Mouse (Mus musculus): ENCODE measurements at regions not wholly inside any gene's neighbourhood (a gene's known extent, or its start where the extent isn't known, plus 50 kb on each side); places are given as distances from the start of the nearest gene placed in this dataset.

GRCm38 (mm10) chr1:138909654-138910053, 53.0 kb upstream of the 2310009B15Rik start:
- Histone ChIP-seq H3K36me3 (ENCODE audit: control insufficient read depth in 1 of 2, insufficient read depth in 2 of 2, low read length in 2 of 2) (peaks cover 0 to 15% of the 10 kb centered on the region in 2 experiments; a peak in 2 of 4 replicates), H3K27ac (ENCODE audit: control insufficient read depth, low read depth, low read length) (no peak overlapping the region), H3K4me3 (ENCODE audit: control insufficient read depth in 1 of 2, insufficient read depth in 1 of 2, low read depth in 2 of 2, low read length in 2 of 2) (no peak overlapping the region), H3K9ac (ENCODE audit: control insufficient read depth, low read depth, low read length, poor library complexity, severe bottlenecking) (no peak overlapping the region), H3K4me1 (ENCODE audit: control insufficient read depth in 1 of 2, insufficient read depth in 2 of 2, low read length in 2 of 2) (peaks cover 0 to 4% of the 10 kb centered on the region in 2 experiments; a peak in 2 of 4 replicates), H3K79me2 (ENCODE audit: control insufficient read depth, insufficient read depth, low read length, poor library complexity) (no peaks in the 10 kb centered on the region), H3K27me3 (ENCODE audit: control insufficient read depth in 1 of 2, insufficient read depth in 2 of 2, low read length in 2 of 2) (no peaks in the 10 kb centered on the region), H3K9me3 (replicated peaks; ENCODE audit: insufficient read depth, low read length) (no peaks in the 10 kb centered on the region)
- TF ChIP-seq USF2 (IDR thresholded peaks at IDR 0.05; ENCODE audit: borderline replicate concordance in 1 of 2, insufficient read depth in 1 of 2, low read depth in 1 of 2, low read length in 2 of 2): no peak
- no peak for TF ChIP-seq ZNF384 (IDR thresholded peaks at IDR 0.05; ENCODE audit: low read depth, low read length)
- TF ChIP-seq USF1 (IDR thresholded peaks at IDR 0.05; ENCODE audit: low read depth, low read length): no peak
- TF ChIP-seq MYC (IDR thresholded peaks at IDR 0.05; ENCODE audit: low read depth, low read length): no peak
- TF ChIP-seq MAZ (IDR thresholded peaks at IDR 0.05; ENCODE audit: low read depth, low read length): no peak
- TF ChIP-seq MAFK (IDR thresholded peaks at IDR 0.05; ENCODE audit: borderline replicate concordance, low read depth, low read length): no peak
- no peak for TF ChIP-seq SIN3A (IDR thresholded peaks at IDR 0.05; ENCODE audit: low read length)
- TF ChIP-seq GABPA (IDR thresholded peaks at IDR 0.05; ENCODE audit: low read depth, low read length): no peak
- no peak for TF ChIP-seq POLR2AphosphoS2 (IDR thresholded peaks at IDR 0.05; ENCODE audit: low read length)
- TF ChIP-seq NELFE (IDR thresholded peaks at IDR 0.05; ENCODE audit: low read depth, low read length): no peak
- DNase-seq (ENCODE audit: low read depth, low spot score): no peak

GRCm38 (mm10) chr1:138912156-138912616, 51.0 kb upstream of the Dennd1b start:
- TF ChIP-seq MEF2A (IDR thresholded peaks at IDR 0.05; ENCODE audit: extremely low read depth, insufficient replicate concordance, low read depth, low read length, poor library complexity, severe bottlenecking) (no peak), EP300 (IDR thresholded peaks at IDR 0.05; ENCODE audit: low read depth in 1 of 2, low read length in 2 of 2) (no peak), POLR2A (IDR thresholded peaks at IDR 0.05; ENCODE audit: control insufficient read depth in 1 of 2, insufficient read depth in 1 of 2, low read depth in 1 of 2, low read length in 2 of 2, poor library complexity in 1 of 2) (no peak), MAFK (IDR thresholded peaks at IDR 0.05; ENCODE audit: borderline replicate concordance, low read depth, low read length) (no peak), MAX (IDR thresholded peaks at IDR 0.05; ENCODE audit: low read length) (no peak), MAZ (IDR thresholded peaks at IDR 0.05; ENCODE audit: low read depth, low read length) (no peak)
- no peaks in the 10 kb centered on the region for H3K79me2 ChIP-seq (ENCODE audit: control insufficient read depth, insufficient read depth, low read length, poor library complexity)
- H3K4me3 ChIP-seq (ENCODE audit: control insufficient read depth in 1 of 2, insufficient read depth in 1 of 2, low read depth in 2 of 2, low read length in 2 of 2): no peak overlapping the region
- no peaks in the 10 kb centered on the region for H3K27me3 ChIP-seq (ENCODE audit: control insufficient read depth in 1 of 2, insufficient read depth in 2 of 2, low read length in 2 of 2)
- no peak for DNase-seq (ENCODE audit: low read depth, low spot score)
- H3K9ac ChIP-seq (ENCODE audit: control insufficient read depth, low read depth, low read length, poor library complexity, severe bottlenecking): no peak overlapping the region
- H3K36me3 ChIP-seq (ENCODE audit: control insufficient read depth in 1 of 2, insufficient read depth in 2 of 2, low read length in 2 of 2): peaks cover 0 to 11% of the 10 kb centered on the region in 2 experiments; a peak in 2 of 4 replicates
- no peaks in the 10 kb centered on the region for H3K9me3 ChIP-seq (replicated peaks; ENCODE audit: insufficient read depth, low read length)
- H3K27ac ChIP-seq (ENCODE audit: control insufficient read depth, low read depth, low read length): no peak overlapping the region
- peaks cover 0 to 4% of the 10 kb centered on the region in 2 experiments; a peak in 2 of 4 replicates for H3K4me1 ChIP-seq (ENCODE audit: control insufficient read depth in 1 of 2, insufficient read depth in 2 of 2, low read length in 2 of 2)

GRCm38 (mm10) chr1:138912928-138913327, 50.3 kb upstream of the Dennd1b start:
- Histone ChIP-seq H3K4me1 (ENCODE audit: control insufficient read depth in 1 of 2, insufficient read depth in 2 of 2, low read length in 2 of 2) (peaks cover 0 to 4% of the 10 kb centered on the region in 2 experiments; a peak in 2 of 4 replicates), H3K27me3 (ENCODE audit: control insufficient read depth in 1 of 2, insufficient read depth in 2 of 2, low read length in 2 of 2) (no peaks in the 10 kb centered on the region), H3K4me3 (ENCODE audit: control insufficient read depth in 1 of 2, insufficient read depth in 1 of 2, low read depth in 2 of 2, low read length in 2 of 2) (no peak overlapping the region), H3K9ac (ENCODE audit: control insufficient read depth, low read depth, low read length, poor library complexity, severe bottlenecking) (no peak overlapping the region), H3K9me3 (replicated peaks; ENCODE audit: insufficient read depth, low read length) (no peaks in the 10 kb centered on the region), H3K79me2 (ENCODE audit: control insufficient read depth, insufficient read depth, low read length, poor library complexity) (no peaks in the 10 kb centered on the region), H3K36me3 (ENCODE audit: control insufficient read depth in 1 of 2, insufficient read depth in 2 of 2, low read length in 2 of 2) (peaks cover 0 to 11% of the 10 kb centered on the region in 2 experiments; a peak in 2 of 4 replicates), H3K27ac (ENCODE audit: control insufficient read depth, low read depth, low read length) (no peak overlapping the region)
- no peak for DNase-seq (ENCODE audit: low read depth, low spot score)
- TF ChIP-seq ZKSCAN1 (IDR thresholded peaks at IDR 0.05; ENCODE audit: low read depth, low read length): no peak
- no peak for TF ChIP-seq NELFE (IDR thresholded peaks at IDR 0.05; ENCODE audit: low read depth, low read length)
- no peak for TF ChIP-seq POLR2AphosphoS2 (IDR thresholded peaks at IDR 0.05; ENCODE audit: low read length)
- TF ChIP-seq RAD21 (IDR thresholded peaks at IDR 0.05; ENCODE audit: low read depth, low read length): no peak
- no peak for TF ChIP-seq ELF1 (IDR thresholded peaks at IDR 0.05; ENCODE audit: low read depth, low read length)
- no peak for TF ChIP-seq TAL1 (IDR thresholded peaks at IDR 0.05; ENCODE audit: low read length)
- no peak for TF ChIP-seq UBTF (IDR thresholded peaks at IDR 0.05; ENCODE audit: borderline replicate concordance, insufficient read depth, low read depth, low read length)
- TF ChIP-seq MXI1 (IDR thresholded peaks at IDR 0.05; ENCODE audit: low read depth, low read length): no peak
- no peak for TF ChIP-seq MAX (IDR thresholded peaks at IDR 0.05; ENCODE audit: low read length)
- TF ChIP-seq CTCF (IDR thresholded peaks at IDR 0.05 in 2 of 3, conservative IDR thresholded peaks at IDR 0.05 in 1 of 3; ENCODE audit: control insufficient read depth in 1 of 3, insufficient read depth in 1 of 3, low read depth in 2 of 3, low read length in 3 of 3, poor library complexity in 1 of 3, severe bottlenecking in 1 of 3): no peak
- TF ChIP-seq CHD2 (IDR thresholded peaks at IDR 0.05; ENCODE audit: low read length): no peak
- no peak for TF ChIP-seq MYC (IDR thresholded peaks at IDR 0.05; ENCODE audit: low read depth, low read length)
- no peak for TF ChIP-seq CHD1 (IDR thresholded peaks at IDR 0.05; ENCODE audit: low read depth, low read length)
- TF ChIP-seq POLR2AphosphoS5 (IDR thresholded peaks at IDR 0.05; ENCODE audit: borderline replicate concordance, low read depth, low read length): no peak
- TF ChIP-seq NRF1 (IDR thresholded peaks at IDR 0.05; ENCODE audit: insufficient read depth, low read depth, low read length, poor library complexity, severe bottlenecking): no peak
